17 mouse cellular contexts compared by ENCODE assay signal in the genomic region with DNA sequence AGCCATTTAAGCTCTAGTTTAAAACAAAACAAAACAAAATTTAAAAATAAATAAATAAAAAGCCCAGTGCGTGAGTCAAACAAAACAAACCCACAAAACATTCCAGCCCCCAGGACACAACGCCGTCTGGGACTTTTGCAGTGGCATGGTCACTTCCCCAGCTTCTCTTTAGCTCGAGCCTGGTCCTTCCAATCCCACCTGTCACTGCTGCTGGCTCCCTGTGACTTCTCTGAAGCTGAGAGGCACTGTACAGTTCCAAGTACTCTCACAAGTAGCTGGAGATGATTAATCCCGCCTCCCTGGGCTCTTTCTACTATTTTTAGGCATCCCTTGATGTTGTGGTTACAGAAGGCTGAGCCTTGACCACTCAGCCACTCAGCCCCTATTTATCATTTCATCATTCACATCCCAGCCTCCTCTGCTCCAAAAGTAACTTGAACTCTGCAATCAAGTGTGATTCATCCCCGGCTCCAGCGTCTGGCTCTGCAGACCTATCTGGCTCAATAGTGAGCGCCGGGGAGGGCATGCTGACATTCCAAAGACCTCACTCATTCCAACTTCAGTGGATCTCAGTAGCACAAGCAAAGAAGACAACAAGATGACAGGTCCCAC. TPM values are rescaled to one million over a fixed set of nuclear protein-coding genes. Genes with fewer than 3 reads are reported as not detected.
DNase-seq lines count a peak whose midpoint lies in the region; ATAC-seq and TF ChIP-seq lines count a peak whose summit lies in the region.
"Had no signal": no experiment of that assay in that cellular context is flagged by ENCODE, and none has a peak within 500 bp of the region (broad histone marks: within the 10 kb centered on the region; RNA-seq: fewer than 3 reads in every experiment).

No protein-coding gene starts in this region.

- no peaks in the 10 kb centered on the region for H3K4me1 ChIP-seq in midbrain, embryonic 11.5 days (ENCODE audit: control insufficient read depth, insufficient read depth, low read length)
- H3K4me1 ChIP-seq in midbrain, embryonic 16.5 days (ENCODE audit: control insufficient read depth, insufficient read depth, low read length): no peaks in the 10 kb centered on the region
- peaks cover 31 to 37% of the 10 kb centered on the region in 2 experiments for H3K4me1 ChIP-seq in heart, embryonic 14.5 days (ENCODE audit: control insufficient read depth in 2 of 2, insufficient read depth in 2 of 2, low read length in 2 of 2)
- H3K4me1 ChIP-seq in small intestine, adult 2 months (ENCODE audit: control insufficient read depth, insufficient read depth, insufficient read length, low read length): no peaks in the 10 kb centered on the region
- H3K4me1 ChIP-seq in forebrain, embryonic 12.5 days: no peaks in the 10 kb centered on the region
- no peaks in the 10 kb centered on the region for H3K4me1 ChIP-seq in forebrain, postnatal 0 days (ENCODE audit: insufficient read depth)
- H3K4me1 ChIP-seq: neural tube, embryonic 12.5 days had no signal

- no peaks in the 10 kb centered on the region for H3K27me3 ChIP-seq in midbrain, embryonic 11.5 days (ENCODE audit: control insufficient read depth, insufficient read depth, low read length)
- H3K27me3 ChIP-seq in midbrain, embryonic 16.5 days (ENCODE audit: control insufficient read depth, insufficient read depth, low read depth, low read length): no peaks in the 10 kb centered on the region
- H3K27me3 ChIP-seq in heart, embryonic 14.5 days (ENCODE audit: control insufficient read depth, insufficient read depth, low read length): no peaks in the 10 kb centered on the region
- H3K27me3 ChIP-seq in small intestine, adult 2 months (ENCODE audit: control insufficient read depth, insufficient read depth, low read length): no peaks in the 10 kb centered on the region
- no peaks in the 10 kb centered on the region for H3K27me3 ChIP-seq in forebrain, embryonic 12.5 days
- H3K27me3 ChIP-seq in forebrain, postnatal 0 days (ENCODE audit: insufficient read depth, low read length): no peaks in the 10 kb centered on the region
- H3K27me3 ChIP-seq: forebrain, embryonic 15.5 days; neural tube, embryonic 12.5 days had no signal

- no peak for TF ChIP-seq CTCF in small intestine, adult 2 months (IDR thresholded peaks at IDR 0.05; ENCODE audit: extremely low read depth, insufficient read length, insufficient replicate concordance, low read depth, low read length)
- TF ChIP-seq CTCF in forebrain, postnatal 0 days (IDR thresholded peaks at IDR 0.05; ENCODE audit: low read depth): no peak

- no peak overlapping the region for H3K4me3 ChIP-seq in midbrain, embryonic 11.5 days (ENCODE audit: low read depth, low read length)
- H3K4me3 ChIP-seq in midbrain, embryonic 16.5 days (ENCODE audit: low read depth, low read length): no peak overlapping the region
- H3K4me3 ChIP-seq in heart, embryonic 14.5 days (ENCODE audit: control insufficient read depth in 1 of 2, insufficient read depth in 1 of 2, low read depth in 1 of 2, low read length in 2 of 2): no peak overlapping the region
- no peak overlapping the region for H3K4me3 ChIP-seq in small intestine, adult 2 months (ENCODE audit: low read depth, low read length)
- no peak overlapping the region for H3K4me3 ChIP-seq in forebrain, embryonic 12.5 days (replicated peaks)
- no peak overlapping the region for H3K4me3 ChIP-seq in forebrain, postnatal 0 days (ENCODE audit: low read depth, low read length)
- H3K4me3 ChIP-seq: forebrain, embryonic 15.5 days; neural tube, embryonic 12.5 days had no signal

- WGBS in midbrain, embryonic 11.5 days: 85% methylated on average over 9 of the region's 9 CpGs
- WGBS in midbrain, embryonic 16.5 days: 91% methylated on average over 9 of the region's 9 CpGs
- WGBS in heart, embryonic 14.5 days: 22% methylated on average over 9 of the region's 9 CpGs
- 69% methylated on average over 9 of the region's 9 CpGs for WGBS in small intestine, adult 2 months
- 88% methylated on average over 9 of the region's 9 CpGs for WGBS in forebrain, embryonic 12.5 days
- WGBS in forebrain, postnatal 0 days: 80% methylated on average over 9 of the region's 9 CpGs

- H3K36me3 ChIP-seq in midbrain, embryonic 11.5 days (ENCODE audit: control insufficient read depth, insufficient read depth, low read length): no peaks in the 10 kb centered on the region
- H3K36me3 ChIP-seq in midbrain, embryonic 16.5 days (ENCODE audit: control insufficient read depth, insufficient read depth, low read length): no peaks in the 10 kb centered on the region
- peaks cover 4% of the 10 kb centered on the region; the same call in 1 of the 2 replicates for H3K36me3 ChIP-seq in heart, embryonic 14.5 days (ENCODE audit: control insufficient read depth, insufficient read depth, low read length)
- H3K36me3 ChIP-seq in small intestine, adult 2 months (ENCODE audit: control insufficient read depth, insufficient read depth, low read length): no peaks in the 10 kb centered on the region
- H3K36me3 ChIP-seq in forebrain, embryonic 12.5 days (replicated peaks): no peaks in the 10 kb centered on the region
- H3K36me3 ChIP-seq in forebrain, postnatal 0 days (ENCODE audit: insufficient read depth): no peaks in the 10 kb centered on the region
- H3K36me3 ChIP-seq: forebrain, embryonic 15.5 days had no signal

- ATAC-seq in midbrain, embryonic 11.5 days (ENCODE audit: low FRiP score): no peak
- ATAC-seq in midbrain, embryonic 16.5 days: no peak
- ATAC-seq in heart, embryonic 14.5 days (ENCODE audit: insufficient number of reproducible peaks, insufficient read depth, low FRiP score, low read depth): no peak
- no peak for ATAC-seq in forebrain, embryonic 12.5 days (ENCODE audit: low FRiP score)
- no peak for ATAC-seq in forebrain, postnatal 0 days
- ATAC-seq: forebrain, embryonic 15.5 days had no signal

- no peak overlapping the region for H3K9ac ChIP-seq in midbrain, embryonic 11.5 days (ENCODE audit: low read length)
- H3K9ac ChIP-seq in midbrain, embryonic 16.5 days (ENCODE audit: low read depth, low read length): no peak overlapping the region
- peak overlapping the region; percentile 27; the same call in 1 of the 2 replicates for H3K9ac ChIP-seq in heart, embryonic 14.5 days (ENCODE audit: low read length)
- no peak overlapping the region for H3K9ac ChIP-seq in forebrain, embryonic 12.5 days
- no peak overlapping the region for H3K9ac ChIP-seq in forebrain, postnatal 0 days
- H3K9ac ChIP-seq: forebrain, embryonic 15.5 days; neural tube, embryonic 12.5 days had no signal

- H3K4me2 ChIP-seq in midbrain, embryonic 11.5 days: no peak overlapping the region
- no peak overlapping the region for H3K4me2 ChIP-seq in midbrain, embryonic 16.5 days (ENCODE audit: low read length)
- peak overlapping the region; percentile 19 for H3K4me2 ChIP-seq in heart, embryonic 14.5 days (ENCODE audit: low read length)
- no peak overlapping the region for H3K4me2 ChIP-seq in forebrain, embryonic 12.5 days
- no peak overlapping the region for H3K4me2 ChIP-seq in forebrain, postnatal 0 days (ENCODE audit: low read depth)
- H3K4me2 ChIP-seq: forebrain, embryonic 15.5 days; neural tube, embryonic 12.5 days had no signal

- no peaks in the 10 kb centered on the region for H3K9me3 ChIP-seq in midbrain, embryonic 11.5 days (ENCODE audit: control insufficient read depth, low read length)
- no peaks in the 10 kb centered on the region for H3K9me3 ChIP-seq in midbrain, embryonic 16.5 days (replicated peaks; ENCODE audit: control insufficient read depth, low read length, poor library complexity, severe bottlenecking)
- H3K9me3 ChIP-seq in heart, embryonic 14.5 days (ENCODE audit: control insufficient read depth, low read length): no peaks in the 10 kb centered on the region
- H3K9me3 ChIP-seq in forebrain, embryonic 12.5 days: no peaks in the 10 kb centered on the region
- no peaks in the 10 kb centered on the region for H3K9me3 ChIP-seq in forebrain, postnatal 0 days (ENCODE audit: low read length)
- H3K9me3 ChIP-seq: forebrain, embryonic 15.5 days; neural tube, embryonic 12.5 days had no signal

- TF ChIP-seq POLR2A in small intestine, adult 2 months (IDR thresholded peaks at IDR 0.05; ENCODE audit: low read depth, low read length): no peak

- H3K27ac ChIP-seq in midbrain, embryonic 11.5 days (ENCODE audit: low read depth, low read length): no peak overlapping the region
- no peak overlapping the region for H3K27ac ChIP-seq in midbrain, embryonic 16.5 days (ENCODE audit: low read length)
- peak overlapping the region; percentile 63 to 92 for H3K27ac ChIP-seq in heart, embryonic 14.5 days (replicated peaks in 1 of 2; ENCODE audit: control insufficient read depth in 1 of 2, insufficient read depth in 1 of 2, low read depth in 2 of 2, low read length in 2 of 2)
- peak overlapping the region; percentile 42; the same call in 1 of the 2 replicates for H3K27ac ChIP-seq in small intestine, adult 2 months (ENCODE audit: insufficient read depth, low read depth, low read length)
- H3K27ac ChIP-seq in forebrain, embryonic 12.5 days: no peak overlapping the region
- H3K27ac ChIP-seq in forebrain, postnatal 0 days (ENCODE audit: low read depth, low read length): no peak overlapping the region
- H3K27ac ChIP-seq: forebrain, embryonic 15.5 days; neural tube, embryonic 12.5 days had no signal

- peak; percentile 49 for DNase-seq in midbrain, embryonic 11.5 days (ENCODE audit: low spot score, missing footprints)
- DNase-seq in adrenal gland, postnatal 25 days: peak; percentile 65
- no peak for DNase-seq in right cerebral cortex, postnatal 36 days (ENCODE audit: low spot score in 2 of 2)
- DNase-seq in forebrain, postnatal 0 days: no peak
- DNase-seq: cerebellum, postnatal 36 days; right cerebral cortex, postnatal 4 days had no signal

RNA-seq across cellular contexts. Expression of gene Hip1, which starts 22.7 kb away (rescaled TPM):
- polyA plus RNA-seq in midbrain, embryonic 11.5 days (2014; fragmentation: Nextera tagmentation; extraction: Ambion mirVana): 44.4 and 49.4 TPM in 2 replicates
- 39.4 and 39.7 TPM in 2 replicates for polyA plus RNA-seq in midbrain, embryonic 16.5 days (2015; fragmentation: Nextera tagmentation; extraction: Ambion mirVana)
- total RNA-seq in adrenal gland, postnatal 25 days (2021): 24.3 and 27.1 TPM in 2 replicates
- 30.2 and 31.7 TPM in 2 replicates for polyA plus RNA-seq in heart, embryonic 14.5 days (2014; fragmentation: Nextera tagmentation; extraction: Ambion mirVana)
- polyA plus RNA-seq in small intestine, adult 2 months (2012; rRNA removed): 4.7 and 8.0 TPM in 2 replicates
- polyA plus RNA-seq in forebrain, embryonic 12.5 days (2016; fragmentation: Nextera tagmentation; extraction: Ambion mirVana): 58.7 and 64.2 TPM in 2 replicates
- 73.6 and 91.1 TPM in 2 replicates for total RNA-seq in forebrain, postnatal 0 days (2014; rRNA removed)
- polyA plus RNA-seq in forebrain, postnatal 0 days (2015; fragmentation: Nextera tagmentation; extraction: Ambion mirVana): 12.9 and 22.5 TPM in 2 replicates

RNA-seq across cellular contexts. Expression of gene Ccl26, which starts 41.2 kb away (rescaled TPM):
- polyA plus RNA-seq in midbrain, embryonic 11.5 days (2014; fragmentation: Nextera tagmentation; extraction: Ambion mirVana): not detected in 2 replicates
- not detected in 2 replicates for polyA plus RNA-seq in midbrain, embryonic 16.5 days (2015; fragmentation: Nextera tagmentation; extraction: Ambion mirVana)
- not detected in 2 replicates for total RNA-seq in adrenal gland, postnatal 25 days (2021)
- not detected in 2 replicates for polyA plus RNA-seq in heart, embryonic 14.5 days (2014; fragmentation: Nextera tagmentation; extraction: Ambion mirVana)
- polyA plus RNA-seq in small intestine, adult 2 months (2012; rRNA removed): not detected in 2 replicates
- polyA plus RNA-seq in forebrain, embryonic 12.5 days (2016; fragmentation: Nextera tagmentation; extraction: Ambion mirVana): not detected in 2 replicates
- total RNA-seq in forebrain, postnatal 0 days (2014; rRNA removed): not detected in 2 replicates
- polyA plus RNA-seq in forebrain, postnatal 0 days (2015; fragmentation: Nextera tagmentation; extraction: Ambion mirVana): not detected in 2 replicates
- total RNA-seq: hematopoietic stem cell, adult 5-6 weeks; layer of hippocampus, adult 8-10 months; megakaryocyte progenitor cell, adult 5-6 weeks had no signal
- polyA plus RNA-seq: forebrain, embryonic 15.5 days; limb, embryonic 14.5 days; neural tube, embryonic 12.5 days; thymus, postnatal 0 days had no signal

RNA-seq across cellular contexts. Expression of gene Ccl24, which starts 50.6 kb away (rescaled TPM):
- polyA plus RNA-seq in midbrain, embryonic 11.5 days (2014; fragmentation: Nextera tagmentation; extraction: Ambion mirVana): 3.3 and 3.5 TPM in 2 replicates
- polyA plus RNA-seq in midbrain, embryonic 16.5 days (2015; fragmentation: Nextera tagmentation; extraction: Ambion mirVana): 1.2 and 2.3 TPM in 2 replicates
- total RNA-seq in adrenal gland, postnatal 25 days (2021): 0.61 TPM in 1 of 2 replicates, not detected in the other
- 0.51 and 0.66 TPM in 2 replicates for polyA plus RNA-seq in heart, embryonic 14.5 days (2014; fragmentation: Nextera tagmentation; extraction: Ambion mirVana)
- 3.3 and 3.6 TPM in 2 replicates for polyA plus RNA-seq in small intestine, adult 2 months (2012; rRNA removed)
- polyA plus RNA-seq in forebrain, embryonic 12.5 days (2016; fragmentation: Nextera tagmentation; extraction: Ambion mirVana): 0.74 and 2.1 TPM in 2 replicates
- 0.62 and 2.4 TPM in 2 replicates for total RNA-seq in forebrain, postnatal 0 days (2014; rRNA removed)
- polyA plus RNA-seq in forebrain, postnatal 0 days (2015; fragmentation: Nextera tagmentation; extraction: Ambion mirVana): 2.4 and 2.7 TPM in 2 replicates
- total RNA-seq: hematopoietic stem cell, adult 5-6 weeks had no signal

Comparison
In these comparisons a context has a peak if more than half of its experiments do, and no peak if none do; other contexts are left out.
1. DNase-seq: peak in midbrain, embryonic 11.5 days (single experiment) and adrenal gland, postnatal 25 days (single experiment); none in right cerebral cortex, postnatal 36 days (0 of 2) and forebrain, postnatal 0 days (single experiment).
2. H3K27ac ChIP-seq: peak in heart, embryonic 14.5 days (2 of 2) and small intestine, adult 2 months (single experiment); none in midbrain, embryonic 11.5 days (single experiment), midbrain, embryonic 16.5 days (single experiment), forebrain, embryonic 12.5 days (single experiment) and forebrain, postnatal 0 days (single experiment).